Mouse (Mus musculus) large intestine, adult 2 months (tissue): ENCODE results near the gene Gnaz. TPM values are rescaled to one million over a fixed set of nuclear protein-coding genes. Genes with fewer than 3 reads are reported as not detected.
"Not testable (repeated sequence)": the region's sequence is repeated elsewhere in the genome, so short reads cannot be mapped to it uniquely, and the experiment has no call there.

Experiments
- DNase-seq: peaks from one replicate; pipeline ENCODE4 v3.0.0-alpha.2; 2012; ENCODE audit warnings: low read depth, low spot score
- WGBS: fragments of 180-500 bp; shearing (Covaris S2); methylation state at CpG from one replicate; pipeline ENCODE4 v1.1.7; 2018; 5-methylcytosine and 5-hydroxymethylcytosine counted together
- polyA plus RNA-seq: library from polyadenylated mRNA; depleted of rRNA; stranded (reverse); fragments of >200 nt; gene quantifications from 2 replicates; pipeline ENCODE4 v1.2.3, GENCODE M21; 2012

Gnaz gene
- polyA plus RNA-seq, 1 experiment, result 1.7 TPM

- WGBS, result 69% methylated on average over 14 of the region's 14 CpGs
Observed at GRCm38 (mm10) chr10:75015465-75015864, 48.5 kb downstream of the Gnaz start.

GRCm38 (mm10) chr10:75016481-75016880, 49.5 kb downstream of the Gnaz start:
- WGBS, result 84% methylated on average over 4 of the region's 4 CpGs
- no peak for DNase-seq

More at GRCm38 (mm10) chr10:75015465-75015864, 48.5 kb downstream of the Gnaz start:
- DNase-seq, result no peak

- DNase-seq, result no peak
- WGBS, result 35% methylated on average over 2 of the region's 2 CpGs
Observed at GRCm38 (mm10) chr10:75020271-75020670, 53.3 kb downstream of the Gnaz start.

GRCm38 (mm10) chr10:75021138-75021537, 54.2 kb downstream of the Gnaz start:
- DNase-seq, result peak; percentile 27
- 6% methylated on average over 6 of the region's 6 CpGs for WGBS

GRCm38 (mm10) chr10:75026491-75026890, 59.5 kb downstream of the Gnaz start:
- no peak for DNase-seq
- WGBS, result 58% methylated on average over 8 of the region's 8 CpGs

- WGBS, result 85% methylated on average over 8 of the region's 8 CpGs
- DNase-seq, result no peak
Observed at GRCm38 (mm10) chr10:75028743-75029142, 61.8 kb downstream of the Gnaz start.

GRCm38 (mm10) chr10:75029677-75030076, 62.7 kb downstream of the Gnaz start:
- DNase-seq, result no peak
- 94% methylated on average over 3 of the region's 3 CpGs for WGBS

- WGBS, result 71% methylated on average over 3 of the region's 3 CpGs
- no peak for DNase-seq
Observed at GRCm38 (mm10) chr10:75030234-75030633, 63.3 kb downstream of the Gnaz start.

- DNase-seq, result no peak
- WGBS, result 33% methylated on average over 5 of the region's 5 CpGs
Observed at GRCm38 (mm10) chr10:75031345-75032114, 64.6 kb downstream of the Gnaz start.

GRCm38 (mm10) chr10:75032395-75032794, 65.4 kb downstream of the Gnaz start, which contains the start of gene Rsph14:
Gene Rsph14, minus strand, starts transcription at chr10:75032586.
- 18% methylated on average over 10 of the region's 10 CpGs for WGBS
- no peak for DNase-seq

GRCm38 (mm10) chr10:75036883-75037379, 70.0 kb downstream of the Gnaz start, which contains the start of gene Rab36:
Gene Rab36, plus strand, starts transcription at chr10:75037058.
- DNase-seq, result no peak
- WGBS, result 1% methylated on average over 36 of the region's 36 CpGs

GRCm38 (mm10) chr10:75042060-75042459, 75.1 kb downstream of the Gnaz start:
- not testable (repeated sequence) for DNase-seq
- 4% methylated on average over 1 of the region's 1 CpGs for WGBS

- no peak for DNase-seq
- 19% methylated on average over 7 of the region's 7 CpGs for WGBS
Observed at GRCm38 (mm10) chr10:75044459-75044858, 77.5 kb downstream of the Gnaz start.

- 85% methylated on average over 15 of the region's 15 CpGs for WGBS
- no peak for DNase-seq
Observed at GRCm38 (mm10) chr10:75045831-75046230, 78.9 kb downstream of the Gnaz start.

- 88% methylated on average over 7 of the region's 7 CpGs for WGBS
- DNase-seq, result no peak
Observed at GRCm38 (mm10) chr10:75048711-75049110, 81.7 kb downstream of the Gnaz start.

- no peak for DNase-seq
- 84% methylated on average over 21 of the region's 21 CpGs for WGBS
Observed at GRCm38 (mm10) chr10:75051364-75052074, 84.5 kb downstream of the Gnaz start.

GRCm38 (mm10) chr10:75052902-75053301, 85.9 kb downstream of the Gnaz start:
- WGBS, result 70% methylated on average over 8 of the region's 8 CpGs

GRCm38 (mm10) chr10:75053655-75054054, 86.7 kb downstream of the Gnaz start:
- 61% methylated on average over 4 of the region's 4 CpGs for WGBS
- DNase-seq, result no peak

More at GRCm38 (mm10) chr10:75052902-75053301, 85.9 kb downstream of the Gnaz start:
- no peak for DNase-seq

GRCm38 (mm10) chr10:75054125-75054524, 87.1 kb downstream of the Gnaz start:
- DNase-seq, result no peak
- whole genome bisulfite sequencing, result 51% methylated on average over 6 of the region's 6 CpGs

GRCm38 (mm10) chr10:75055672-75056071, 88.7 kb downstream of the Gnaz start:
- DNase-seq, result no peak
- WGBS, result 82% methylated on average over 5 of the region's 5 CpGs
